Mouse (Mus musculus): ENCODE results near the gene Gng2.

GRCm38 (mm10) chr14:19927879-19928278 is 49.5 kb downstream of the Gng2 start:
- TF ChIP-seq TAL1 (IDR thresholded peaks at IDR 0.05; ENCODE audit: low read length): peak; percentile 37
- no peak for TF ChIP-seq KAT2A (conservative IDR thresholded peaks at IDR 0.05; ENCODE audit: low read depth, low read length)
- TF ChIP-seq MAFK (IDR thresholded peaks at IDR 0.05; ENCODE audit: borderline replicate concordance, low read depth, low read length): no peak
